Mouse (Mus musculus): ENCODE data around the gene Mmd.
"Not testable (repeated sequence)": the region's sequence is repeated elsewhere in the genome, so short reads cannot be mapped to it uniquely, and the experiment has no call there.

The Mmd gene

GRCm38 (mm10) chr11:90249701-90250141 lies 465 bp downstream of the Mmd start:
- intact Hi-C loops (cut with DNase I) = no loop called here

GRCm38 (mm10) chr11:90250189-90250588 lies 933 bp downstream of the Mmd start:
- intact Hi-C loops (cut with DNase I) = no loop called here

GRCm38 (mm10) chr11:90250730-90251129 lies 1.5 kb downstream of the Mmd start:
- intact Hi-C loops (cut with DNase I) = no loop called here

- intact Hi-C loops (cut with DNase I) = no loop called here
Measured at GRCm38 (mm10) chr11:90251923-90252322, 2.7 kb downstream of the Mmd start.

- intact Hi-C loops (cut with DNase I) = no loop called here
Measured at GRCm38 (mm10) chr11:90252366-90252765, 3.1 kb downstream of the Mmd start.

- intact Hi-C loops (cut with DNase I) = no loop called here
Measured at GRCm38 (mm10) chr11:90254536-90254935, 5.3 kb downstream of the Mmd start.

- intact Hi-C loops (cut with DNase I) = no loop called here
Measured at GRCm38 (mm10) chr11:90255687-90256086, 6.4 kb downstream of the Mmd start.

GRCm38 (mm10) chr11:90256833-90257525 lies 7.7 kb downstream of the Mmd start:
- intact Hi-C loops (cut with DNase I) = no loop called here

GRCm38 (mm10) chr11:90258321-90258927 lies 9.2 kb downstream of the Mmd start:
- intact Hi-C loops (cut with DNase I) = no loop called here

- intact Hi-C loops (cut with DNase I) = no loop called here
Measured at GRCm38 (mm10) chr11:90259071-90259470, 9.8 kb downstream of the Mmd start.

GRCm38 (mm10) chr11:90259826-90260225 lies 10.6 kb downstream of the Mmd start:
- intact Hi-C loops (cut with DNase I) = no loop called here

- intact Hi-C loops (cut with DNase I) = no loop called here
Measured at GRCm38 (mm10) chr11:90264180-90264579, 14.9 kb downstream of the Mmd start.

- intact Hi-C loops (cut with DNase I) = no loop called here
Measured at GRCm38 (mm10) chr11:90265581-90265980, 16.3 kb downstream of the Mmd start.

- intact Hi-C loops (cut with DNase I) = no loop called here
Measured at GRCm38 (mm10) chr11:90268934-90269333, 19.7 kb downstream of the Mmd start.

GRCm38 (mm10) chr11:90269398-90270123 lies 20.3 kb downstream of the Mmd start:
- intact Hi-C loops (cut with DNase I) = no loop called here

GRCm38 (mm10) chr11:90270132-90270877 lies 21.0 kb downstream of the Mmd start:
- intact Hi-C loops (cut with DNase I) = no loop called here

GRCm38 (mm10) chr11:90274187-90274586 lies 24.9 kb downstream of the Mmd start:
- intact Hi-C loops (cut with DNase I) = no loop called here

- intact Hi-C loops (cut with DNase I) = no loop called here
Measured at GRCm38 (mm10) chr11:90275663-90276062, 26.4 kb downstream of the Mmd start.

GRCm38 (mm10) chr11:90276150-90276549 lies 26.9 kb downstream of the Mmd start:
- intact Hi-C loops (cut with DNase I) = no loop called here

- intact Hi-C loops (cut with DNase I) = no loop called here
Measured at GRCm38 (mm10) chr11:90276561-90276960, 27.3 kb downstream of the Mmd start.

- intact Hi-C loops (cut with DNase I) = no loop called here
Measured at GRCm38 (mm10) chr11:90280069-90280468, 30.8 kb downstream of the Mmd start.

- intact Hi-C loops (cut with DNase I) = not testable (repeated sequence)
Measured at GRCm38 (mm10) chr11:90281943-90282342, 32.7 kb downstream of the Mmd start.

Measured in adrenal gland (tissue).